Mouse (Mus musculus) hindbrain, embryonic 15.5 days (tissue): ENCODE data around the gene Itga3. TPM values are rescaled to one million over a fixed set of nuclear protein-coding genes. Genes with fewer than 3 reads are reported as not detected.

Experiments
- ATAC-seq: fragments of 200-750 bp; cut with Nextera tagmentation; 2 replicates; pipeline ENCODE4 v1.8.0; 2017; ENCODE audit warnings: low read depth, moderate number of reproducible peaks, moderate TSS enrichment; ENCODE audit not compliant: low FRiP score
- H3K27ac ChIP-seq: fragments of 300-500 bp; sonication (generic); replicated peaks from 2 replicates; pipeline ENCODE4 v1.5.1; 2015; ENCODE audit warnings: mild to moderate bottlenecking, inconsistent platforms
- H3K27me3 ChIP-seq: fragments of 300-500 bp; sonication (generic); 2 replicates; pipeline ENCODE4 v1.6.1; 2015; ENCODE audit warnings: control low read depth, inconsistent platforms
- H3K36me3 ChIP-seq: fragments of 300-500 bp; sonication (generic); 2 replicates; pipeline ENCODE4 v1.6.1; 2015; ENCODE audit warnings: control low read depth, inconsistent platforms
- H3K4me1 ChIP-seq: fragments of 300-500 bp; sonication (generic); replicated peaks from 2 replicates; pipeline ENCODE4 v1.6.1; 2015; ENCODE audit warnings: control low read depth, inconsistent platforms
- H3K4me2 ChIP-seq: fragments of 300-500 bp; sonication (generic); 2 replicates; pipeline ENCODE4 v1.6.1; 2015; ENCODE audit warnings: moderate library complexity, mild to moderate bottlenecking, inconsistent platforms
- H3K4me3 ChIP-seq: fragments of 300-500 bp; sonication (generic); 2 replicates; pipeline ENCODE4 v1.5.1; 2015; ENCODE audit warnings: mild to moderate bottlenecking, inconsistent platforms
- H3K9ac ChIP-seq: fragments of 300-500 bp; sonication (generic); 2 replicates; pipeline ENCODE4 v1.6.1; 2015; ENCODE audit warnings: inconsistent platforms
- H3K9me3 ChIP-seq: fragments of 300-500 bp; sonication (generic); 2 replicates; pipeline ENCODE4 v1.6.1; 2016; ENCODE audit warnings: control low read depth, inconsistent platforms
- WGBS: fragments of 180-500 bp; shearing (Covaris S2); methylation state at CpG from one replicate; pipeline ENCODE4 v1.1.7; 2015; 5-methylcytosine and 5-hydroxymethylcytosine counted together
- polyA plus RNA-seq: library from polyadenylated mRNA; unstranded; fragments of >200 nt; fragmentation: Nextera tagmentation; extraction: Ambion mirVana; gene quantifications from 2 replicates; pipeline ENCODE4 v1.2.1, GENCODE M21; 2015

Itga3 gene
- polyA plus RNA-seq, 1 experiment from 2014 or later: 17.9 TPM

DNA sequence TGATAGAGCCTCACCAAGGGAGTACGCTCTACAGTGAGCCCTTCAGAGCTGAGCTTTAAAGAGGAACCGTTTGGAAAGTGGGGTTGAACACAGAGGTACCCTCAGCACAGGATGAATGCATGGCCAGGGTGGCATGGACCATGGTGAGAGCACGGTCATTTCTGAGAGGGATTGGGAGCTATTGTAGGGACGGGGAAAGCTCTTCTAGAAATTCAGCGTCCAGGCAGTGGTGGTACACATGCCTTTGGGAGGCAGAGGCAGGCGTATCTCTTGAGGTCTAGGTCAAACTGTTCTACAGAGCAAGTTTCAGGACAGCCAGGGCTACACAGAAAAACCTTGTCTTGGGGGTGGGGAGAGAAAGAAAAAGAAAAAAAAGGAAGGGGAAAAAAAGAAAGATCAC lies 79.6 kb downstream of the Itga3 start:
- ATAC-seq: no peak
- H3K27me3 ChIP-seq: no peaks in the 10 kb centered on the region
- H3K4me3 ChIP-seq: no peak overlapping the region
- H3K9me3 ChIP-seq: no peaks in the 10 kb centered on the region
- H3K36me3 ChIP-seq: peaks cover 20% of the 10 kb centered on the region
- peaks cover 67% of the 10 kb centered on the region for H3K4me1 ChIP-seq
- 92% methylated on average over 6 of the region's 6 CpGs for WGBS
- H3K9ac ChIP-seq: no peak overlapping the region
- H3K27ac ChIP-seq: no peak overlapping the region
- no peak overlapping the region for H3K4me2 ChIP-seq

DNA sequence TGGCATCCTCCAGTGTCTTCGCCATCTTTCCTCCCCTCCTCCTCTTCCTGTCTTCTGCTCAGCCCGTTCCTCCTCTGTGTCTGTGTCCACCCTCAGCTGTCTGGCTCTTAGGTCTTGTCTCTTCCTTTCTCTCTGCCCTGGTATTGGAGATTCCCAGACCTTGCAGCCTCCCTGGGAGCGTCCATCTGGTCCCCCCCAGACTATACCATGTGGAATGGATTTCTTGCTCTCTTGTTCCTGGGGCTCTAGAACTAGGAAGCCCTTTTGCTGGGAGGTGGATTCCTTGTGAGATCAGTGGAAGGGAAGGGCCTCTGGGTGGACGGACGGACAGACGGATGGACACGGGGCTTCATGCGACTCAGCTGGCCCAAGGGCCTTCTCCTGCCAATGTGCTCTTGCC lies 80.5 kb downstream of the Itga3 start:
- Histone ChIP-seq H3K27ac (no peak overlapping the region), H3K27me3 (no peaks in the 10 kb centered on the region), H3K9ac (no peak overlapping the region), H3K36me3 (peaks cover 13% of the 10 kb centered on the region), H3K9me3 (no peaks in the 10 kb centered on the region), H3K4me2 (peak overlapping the region; percentile 96), H3K4me3 (no peak overlapping the region), H3K4me1 (peaks cover 67% of the 10 kb centered on the region)
- no peak for ATAC-seq
- WGBS: 79% methylated on average over 8 of the region's 8 CpGs

DNA sequence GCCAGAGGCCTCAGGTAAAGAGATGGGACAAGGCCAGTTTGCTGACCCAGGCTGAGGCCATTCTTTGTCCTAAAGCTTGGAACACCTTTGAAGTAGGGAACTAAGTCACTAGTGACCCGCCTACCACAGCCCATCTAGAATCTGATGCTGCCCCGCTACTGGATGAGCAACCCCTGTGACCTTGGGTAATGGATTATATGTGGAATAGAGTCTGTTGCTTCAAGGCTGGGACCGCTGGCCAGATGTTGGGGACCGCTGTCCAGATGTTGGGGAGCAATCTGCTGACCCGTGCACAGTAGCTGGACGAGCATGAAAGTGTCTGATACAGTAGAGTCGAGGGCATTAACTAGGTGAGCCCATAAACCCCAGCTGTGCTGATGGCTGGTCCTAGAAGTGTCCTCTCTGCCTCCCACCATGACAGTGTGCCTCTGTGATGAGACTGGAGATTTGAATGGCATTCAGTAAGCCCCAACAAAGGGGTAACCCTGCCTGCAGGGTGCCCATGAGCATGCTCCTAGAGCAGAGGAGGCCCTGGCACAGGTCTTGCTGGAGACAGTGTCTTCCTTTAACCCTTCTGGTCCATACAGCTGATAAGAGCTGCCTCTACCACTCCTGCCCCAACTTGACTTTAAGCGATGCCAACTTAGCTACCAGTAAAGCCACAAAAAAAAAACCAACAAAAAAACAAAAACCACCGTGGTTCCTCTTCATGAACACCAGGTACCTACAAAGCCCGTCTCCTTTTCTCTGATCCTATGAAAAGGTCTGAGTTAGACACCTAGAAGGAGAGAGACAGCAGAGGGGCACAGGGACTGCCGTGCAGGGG lies 81.4 kb downstream of the Itga3 start:
- Histone ChIP-seq H3K36me3 (peaks cover 13% of the 10 kb centered on the region), H3K4me1 (peaks cover 63% of the 10 kb centered on the region), H3K4me2 (peak overlapping the region; percentile 96), H3K27me3 (no peaks in the 10 kb centered on the region), H3K9me3 (no peaks in the 10 kb centered on the region), H3K9ac (peak overlapping the region; percentile 90), H3K27ac (no peak overlapping the region), H3K4me3 (peak overlapping the region; percentile 93)
- 85% methylated on average over 11 of the region's 11 CpGs for WGBS
- no peak for ATAC-seq

Other genes starting within 250 kb of the Itga3 start
- 120 and 145 TPM in 2 replicates for gene Col1a1, start 140.6 kb downstream of the Itga3 start, polyA plus RNA-seq
- not detected in 2 replicates for gene Hils1, start 109.2 kb downstream of the Itga3 start, polyA plus RNA-seq
- 0.19 TPM in 1 of 2 replicates, not detected in the other for gene Sgca, start 100.5 kb downstream of the Itga3 start, polyA plus RNA-seq
- 20.7 and 21.4 TPM in 2 replicates for gene Ppp1r9b, start 85.8 kb downstream of the Itga3 start, polyA plus RNA-seq
- gene Samd14, start 66.9 kb downstream of the Itga3 start, polyA plus RNA-seq: 146 and 176 TPM in 2 replicates
- gene Pdk2, start 35.4 kb downstream of the Itga3 start, polyA plus RNA-seq: 26.2 and 33.4 TPM in 2 replicates
- gene Dlx3, start 43.3 kb upstream of the Itga3 start, polyA plus RNA-seq: 0.19 and 0.54 TPM in 2 replicates
- not detected in 2 replicates for gene Dlx4, start 69.5 kb upstream of the Itga3 start, polyA plus RNA-seq
- gene Tac4, start 184.7 kb upstream of the Itga3 start, polyA plus RNA-seq: not detected in 2 replicates
- gene Kat7, start 233.4 kb upstream of the Itga3 start, polyA plus RNA-seq: 60.5 and 66.2 TPM in 2 replicates